Comparison of ENCODE assay signal across 22 mouse cellular contexts in the genomic region with DNA sequence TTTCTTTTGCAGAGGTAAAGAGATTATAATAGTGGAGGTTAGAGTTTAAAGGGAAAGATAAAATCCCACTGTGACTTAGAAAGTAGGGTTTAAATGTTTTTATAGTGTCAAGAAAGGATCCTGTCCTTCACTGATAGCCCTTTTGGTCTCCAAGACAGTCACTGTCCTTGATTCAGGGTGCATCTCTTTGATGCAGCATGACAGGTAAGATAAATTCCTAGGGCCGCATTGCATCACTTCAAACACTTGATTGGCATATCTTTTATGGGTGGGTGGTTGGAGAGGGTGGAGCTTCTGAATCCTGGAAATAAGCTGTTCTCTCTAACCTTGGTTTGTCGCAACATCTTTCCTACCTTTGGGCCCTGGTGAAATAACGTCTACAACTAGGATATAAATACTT. TPM values are rescaled to one million over a fixed set of nuclear protein-coding genes. Genes with fewer than 3 reads are reported as not detected.
DNase-seq lines count a peak whose midpoint lies in the region; ATAC-seq and TF ChIP-seq lines count a peak whose summit lies in the region.
"Had no signal": no experiment of that assay in that cellular context is flagged by ENCODE, and none has a peak within 500 bp of the region (broad histone marks: within the 10 kb centered on the region; RNA-seq: fewer than 3 reads in every experiment).

No protein-coding gene starts in this region.

- peaks cover 7% of the 10 kb centered on the region; the same call in 1 of the 2 replicates for H3K79me2 ChIP-seq in MEL (ENCODE audit: control insufficient read depth, insufficient read depth, low read length, poor library complexity)

- intact Hi-C loops in heart, postnatal 14 days (cut with DNase I): no loop called here

- peak; percentile 15 for DNase-seq in heart, adult 11 months
- no peak for DNase-seq in heart, postnatal 14 days
- DNase-seq in MEL (ENCODE audit: low read depth, low spot score): peak; percentile 50
- no peak for DNase-seq in forebrain, embryonic 11.5 days (ENCODE audit: low spot score)
- DNase-seq in kidney, adult 8-10 months: no peak
- DNase-seq: adrenal gland, postnatal 10 days; adrenal gland, postnatal 25 days; cerebellum, adult 11 months; cerebellum, adult 18-20 months; cerebellum, adult 8-10 months; cerebellum, adult 9-11 months; cerebellum, postnatal 14 days; cerebellum, postnatal 36 days; embryo, embryonic 11 days; forebrain, postnatal 0 days had no signal

- peaks cover 3 to 19% of the 10 kb centered on the region in 2 experiments for H3K36me3 ChIP-seq in MEL (ENCODE audit: control insufficient read depth in 1 of 2, insufficient read depth in 2 of 2, low read length in 2 of 2)
- peaks cover 4% of the 10 kb centered on the region; the same call in 1 of the 2 replicates for H3K36me3 ChIP-seq in forebrain, embryonic 11.5 days (ENCODE audit: control insufficient read depth, insufficient read depth, low read length)

- H3K4me1 ChIP-seq in MEL (ENCODE audit: control insufficient read depth in 1 of 2, insufficient read depth in 2 of 2, low read length in 2 of 2): peaks cover 2 to 7% of the 10 kb centered on the region in 2 experiments; a peak in 3 of 4 replicates
- H3K4me1 ChIP-seq in forebrain, embryonic 11.5 days (replicated peaks; ENCODE audit: control insufficient read depth, insufficient read depth, low read length): no peaks in the 10 kb centered on the region

- no peak overlapping the region for H3K4me3 ChIP-seq in MEL (ENCODE audit: control insufficient read depth in 1 of 2, insufficient read depth in 1 of 2, low read depth in 2 of 2, low read length in 2 of 2)
- H3K4me3 ChIP-seq in forebrain, embryonic 11.5 days (ENCODE audit: low read depth, low read length): no peak overlapping the region
- H3K4me3 ChIP-seq: embryonic facial prominence, embryonic 13.5 days; embryonic facial prominence, embryonic 15.5 days; erythroblast, embryonic 14.5 days; forebrain, embryonic 10.5 days; forebrain, embryonic 13.5 days; forebrain, embryonic 15.5 days had no signal

- TF ChIP-seq RAD21 in MEL (IDR thresholded peaks at IDR 0.05; ENCODE audit: low read depth, low read length): no peak

- H3K27ac ChIP-seq in MEL (ENCODE audit: control insufficient read depth, low read depth, low read length): no peak overlapping the region
- H3K27ac ChIP-seq in forebrain, embryonic 11.5 days (ENCODE audit: low read depth, low read length): no peak overlapping the region
- H3K27ac ChIP-seq: embryonic facial prominence, embryonic 13.5 days; embryonic facial prominence, embryonic 15.5 days; forebrain, embryonic 10.5 days; forebrain, embryonic 13.5 days; forebrain, embryonic 15.5 days had no signal

- no peak for TF ChIP-seq POLR2A in MEL (IDR thresholded peaks at IDR 0.05; ENCODE audit: control insufficient read depth in 1 of 2, insufficient read depth in 1 of 2, low read depth in 1 of 2, low read length in 2 of 2, poor library complexity in 1 of 2)

- ATAC-seq in megakaryocyte-erythroid progenitor cell, adult 5-6 weeks (replicated peaks; ENCODE audit: low FRiP score, low TSS enrichment, poor library complexity, severe bottlenecking): peak; percentile 76
- no peak for ATAC-seq in forebrain, embryonic 11.5 days (replicated peaks; ENCODE audit: low FRiP score)
- ATAC-seq: forebrain, embryonic 13.5 days; forebrain, embryonic 15.5 days; forebrain, postnatal 0 days had no signal

- H3K9ac ChIP-seq in MEL (ENCODE audit: control insufficient read depth, low read depth, low read length, poor library complexity, severe bottlenecking): no peak overlapping the region
- H3K9ac ChIP-seq in forebrain, embryonic 11.5 days (ENCODE audit: low read length): no peak overlapping the region
- H3K9ac ChIP-seq: embryonic facial prominence, embryonic 13.5 days; embryonic facial prominence, embryonic 15.5 days; forebrain, embryonic 13.5 days; forebrain, embryonic 15.5 days; forebrain, postnatal 0 days had no signal

- peak; percentile 36 to 46; a peak in 1 of 4 replicates for TF ChIP-seq EP300 in MEL (IDR thresholded peaks at IDR 0.05; ENCODE audit: low read depth in 1 of 2, low read length in 2 of 2)

- no peak overlapping the region for H3K4me2 ChIP-seq in forebrain, embryonic 11.5 days (ENCODE audit: low read depth, low read length, severe bottlenecking)
- H3K4me2 ChIP-seq: embryonic facial prominence, embryonic 13.5 days; embryonic facial prominence, embryonic 15.5 days; forebrain, embryonic 13.5 days; forebrain, embryonic 15.5 days had no signal

- WGBS in forebrain, embryonic 11.5 days: 92% methylated on average over 3 of the region's 3 CpGs

- H3K27me3 ChIP-seq in MEL (ENCODE audit: control insufficient read depth in 1 of 2, insufficient read depth in 2 of 2, low read length in 2 of 2): no peaks in the 10 kb centered on the region
- no peaks in the 10 kb centered on the region for H3K27me3 ChIP-seq in forebrain, embryonic 11.5 days (ENCODE audit: control insufficient read depth, insufficient read depth, low read length)
- H3K27me3 ChIP-seq: embryonic facial prominence, embryonic 13.5 days; embryonic facial prominence, embryonic 15.5 days; forebrain, embryonic 13.5 days; forebrain, embryonic 15.5 days had no signal

- no peak for TF ChIP-seq CTCF in MEL (IDR thresholded peaks at IDR 0.05 in 2 of 3, conservative IDR thresholded peaks at IDR 0.05 in 1 of 3; ENCODE audit: control insufficient read depth in 1 of 3, insufficient read depth in 1 of 3, low read depth in 2 of 3, low read length in 3 of 3, poor library complexity in 1 of 3, severe bottlenecking in 1 of 3)

- no peaks in the 10 kb centered on the region for H3K9me3 ChIP-seq in MEL (replicated peaks; ENCODE audit: insufficient read depth, low read length)
- H3K9me3 ChIP-seq in forebrain, embryonic 11.5 days (ENCODE audit: control insufficient read depth, low read length): no peaks in the 10 kb centered on the region
- H3K9me3 ChIP-seq: embryonic facial prominence, embryonic 13.5 days; embryonic facial prominence, embryonic 15.5 days; forebrain, embryonic 10.5 days; forebrain, embryonic 13.5 days; forebrain, embryonic 15.5 days had no signal

TF ChIP-seq in MEL, 35 proteins besides CTCF, POLR2A, EP300 and RAD21:
- 0 out of 2 replicates have a peak, but pooled peaks have one; percentile 2 for TF ChIP-seq GATA1 (IDR thresholded peaks at IDR 0.05; ENCODE audit: low read depth, low read length)
- TF ChIP-seq TAL1 (IDR thresholded peaks at IDR 0.05; ENCODE audit: low read length): peak; percentile 43; the same call in 1 of the 2 replicates
- no peak for TF ChIP-seq USF2 (IDR thresholded peaks at IDR 0.05; ENCODE audit: borderline replicate concordance in 1 of 2, insufficient read depth in 1 of 2, low read depth in 1 of 2, low read length in 2 of 2)

RNA-seq across cellular contexts. Expression of gene Specc1l, which starts 15.5 kb away (rescaled TPM):
- 10 to 100 TPM; 38.3 to 42.9 TPM for total RNA-seq in heart, postnatal 14 days (2021)
- 12.3 and 13.6 TPM in 2 replicates for total RNA-seq in MEL (2012; rRNA removed)
- 10 to 100 TPM; 15.1 to 30.6 TPM for polyA plus RNA-seq in MEL (2012; ENCODE audit: insufficient read depth in 1 of 2, insufficient read length in 2 of 2, low read depth in 1 of 2, low replicate concordance in 2 of 2, missing spikeins in 1 of 2)
- total RNA-seq in megakaryocyte-erythroid progenitor cell, adult 5-6 weeks (2014; fragmentation: Nextera tagmentation): 25.5 and 30.8 TPM in 2 replicates
- total RNA-seq in megakaryocyte-erythroid progenitor cell, adult 5-6 weeks (2017): 36.3 and 37.2 TPM in 2 replicates
- 29.0 and 29.4 TPM in 2 replicates for polyA plus RNA-seq in forebrain, embryonic 11.5 days (2014; fragmentation: Nextera tagmentation; extraction: Ambion mirVana)

Comparison
In these comparisons a context has a peak if more than half of its experiments do, and no peak if none do; other contexts are left out.
1. DNase-seq: peak in heart, adult 11 months (single experiment) and MEL (single experiment); none in heart, postnatal 14 days (0 of 2), forebrain, embryonic 11.5 days (single experiment) and kidney, adult 8-10 months (0 of 2).